Mouse (Mus musculus): Measurements from ENCODE around the gene 4930522H14Rik.

Gene 4930522H14Rik

GRCm38 (mm10) chr4:109531111-109531510 lies at the start of gene 4930522H14Rik:
Gene 4930522H14Rik, minus strand, starts transcription at chr4:109531297.
- DNase-seq (ENCODE audit: low spot score) = no peak

- no peak for DNase-seq (ENCODE audit: low spot score)
Observed at GRCm38 (mm10) chr4:109578356-109578755, 47.3 kb upstream of the 4930522H14Rik start.

- DNase-seq (ENCODE audit: low spot score) = no peak
Observed at GRCm38 (mm10) chr4:109576933-109577332, 45.8 kb upstream of the 4930522H14Rik start.

GRCm38 (mm10) chr4:109574845-109575244 lies 43.7 kb upstream of the 4930522H14Rik start:
- no peak for DNase-seq (ENCODE audit: low spot score)

DNA sequence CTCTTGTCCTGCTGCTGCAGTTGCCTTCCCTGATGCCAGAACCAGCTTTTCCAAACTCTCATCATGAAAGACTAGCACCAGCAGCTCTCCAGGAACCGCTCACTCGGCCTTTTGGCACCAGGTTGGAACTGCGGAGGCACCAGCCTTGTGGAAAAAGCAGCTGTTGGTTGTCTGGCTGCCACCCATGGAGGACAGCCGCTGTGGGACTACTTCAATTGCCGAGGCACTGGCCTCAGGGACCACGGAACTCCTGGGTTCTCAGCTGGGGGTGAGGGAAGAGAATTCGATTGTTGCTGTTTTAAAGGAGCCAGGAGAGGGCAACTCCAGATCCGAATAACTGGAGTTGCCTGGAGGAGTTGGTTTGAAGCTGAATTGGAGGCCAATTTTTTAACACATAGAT lies 43.2 kb upstream of the 4930522H14Rik start:
- DNase-seq (ENCODE audit: low spot score) = no peak

DNA sequence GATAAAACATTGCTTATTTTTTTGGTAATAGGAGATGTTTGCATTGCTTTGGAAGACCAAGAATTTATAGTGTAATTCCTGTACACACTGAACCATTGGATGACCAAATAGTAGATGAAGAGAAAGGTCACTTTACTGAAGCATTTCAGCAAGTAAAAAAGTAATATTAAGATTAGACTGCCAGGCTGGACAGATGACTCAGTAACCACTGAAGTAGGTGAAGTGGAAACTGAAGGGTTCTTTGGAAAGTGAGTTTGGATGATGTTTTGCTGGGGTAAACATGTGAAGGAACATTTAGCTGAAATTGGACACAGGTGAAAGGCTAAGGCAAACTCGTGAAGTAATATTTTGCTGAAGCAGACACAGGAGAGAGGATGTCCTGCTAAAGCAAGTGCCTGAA lies 41.5 kb upstream of the 4930522H14Rik start:
- DNase-seq (ENCODE audit: low spot score) = no peak

DNA sequence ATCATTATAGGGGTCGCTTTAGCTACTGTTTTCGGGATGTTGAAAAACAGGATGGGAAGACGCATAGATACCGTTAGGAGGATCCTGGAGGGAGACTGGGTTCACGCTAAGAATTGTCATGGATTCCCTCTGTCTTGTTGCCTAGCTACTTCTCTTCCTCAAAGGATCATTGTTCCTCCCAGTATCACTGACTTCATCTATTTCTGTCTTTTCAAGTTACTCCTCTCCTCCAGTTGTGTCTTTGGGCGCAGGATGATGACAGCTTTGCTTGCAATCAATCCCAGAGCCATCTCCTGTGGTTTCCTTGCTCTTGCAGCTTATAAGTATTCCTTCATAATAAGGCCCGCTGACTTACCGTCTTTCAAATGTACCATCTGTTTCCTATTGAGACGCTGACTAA lies 38.3 kb upstream of the 4930522H14Rik start:
- DNase-seq (ENCODE audit: low spot score) = no peak

- no peak for DNase-seq (ENCODE audit: low spot score)
Observed at GRCm38 (mm10) chr4:109568959-109569358, 37.9 kb upstream of the 4930522H14Rik start.

GRCm38 (mm10) chr4:109564711-109565110 lies 33.6 kb upstream of the 4930522H14Rik start:
- no peak for DNase-seq (ENCODE audit: low spot score)

DNA sequence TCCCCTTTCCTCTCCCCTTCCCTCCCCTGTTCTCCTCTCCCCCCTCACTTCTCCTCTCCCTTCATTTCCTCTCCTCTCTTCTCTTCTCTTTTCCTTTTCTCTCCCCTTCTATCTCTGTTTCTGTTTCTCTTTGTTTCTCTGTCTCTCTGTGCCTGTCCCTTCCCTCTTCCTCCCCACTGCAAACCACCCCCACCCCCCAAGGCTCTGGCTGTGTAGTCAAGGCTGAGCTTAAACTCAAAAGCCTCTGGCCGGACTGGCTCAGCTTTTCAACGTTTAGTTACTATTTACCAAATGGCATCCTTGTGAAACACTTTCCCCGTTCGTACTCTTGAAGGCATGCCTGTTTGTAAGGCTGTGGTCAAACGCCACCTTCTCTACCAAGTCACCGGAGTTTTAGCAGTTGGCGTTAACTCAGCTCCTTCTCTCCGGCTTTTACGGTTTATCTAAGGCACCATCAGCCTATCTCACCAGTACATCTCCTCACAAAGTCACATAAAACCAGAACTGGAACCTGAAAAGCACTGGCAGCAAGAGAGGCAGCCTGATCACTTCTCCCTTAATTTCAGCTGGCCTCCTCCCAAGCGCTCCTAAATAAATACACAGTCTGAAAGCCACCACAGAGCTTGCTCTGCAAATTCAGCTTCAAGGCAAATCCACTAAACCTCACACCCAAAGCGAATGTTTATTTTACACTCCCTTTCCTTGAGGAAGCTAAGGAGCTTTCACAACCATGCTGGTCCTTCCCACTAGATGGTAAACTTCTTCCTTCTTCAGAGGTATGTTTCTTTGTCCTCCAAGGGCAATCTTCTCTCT lies 19.4 kb upstream of the 4930522H14Rik start:
- DNase-seq (ENCODE audit: low spot score) = no peak

DNA sequence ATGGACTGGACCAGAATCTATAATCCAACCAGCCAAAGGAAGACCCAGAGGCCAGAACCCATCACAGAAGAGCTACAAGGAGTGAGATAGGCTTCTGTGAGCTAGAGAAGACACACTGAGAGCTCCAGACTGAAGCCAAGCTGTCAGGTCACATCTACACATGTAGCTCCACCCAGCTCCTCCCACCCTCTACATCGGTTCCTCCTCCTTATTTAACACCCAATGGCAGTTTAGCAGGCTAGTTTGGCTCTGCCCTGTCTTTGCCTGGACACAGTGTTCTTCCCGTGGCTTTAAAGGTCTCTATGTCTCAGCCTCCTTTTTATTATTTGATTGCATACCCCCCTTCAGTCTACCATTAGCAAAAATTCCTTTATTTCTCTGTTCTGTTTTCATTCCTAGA lies 16.2 kb upstream of the 4930522H14Rik start:
- no peak for DNase-seq (ENCODE audit: low spot score)

- DNase-seq (ENCODE audit: low spot score) = no peak
Observed at GRCm38 (mm10) chr4:109546538-109546937, 15.4 kb upstream of the 4930522H14Rik start.

DNA sequence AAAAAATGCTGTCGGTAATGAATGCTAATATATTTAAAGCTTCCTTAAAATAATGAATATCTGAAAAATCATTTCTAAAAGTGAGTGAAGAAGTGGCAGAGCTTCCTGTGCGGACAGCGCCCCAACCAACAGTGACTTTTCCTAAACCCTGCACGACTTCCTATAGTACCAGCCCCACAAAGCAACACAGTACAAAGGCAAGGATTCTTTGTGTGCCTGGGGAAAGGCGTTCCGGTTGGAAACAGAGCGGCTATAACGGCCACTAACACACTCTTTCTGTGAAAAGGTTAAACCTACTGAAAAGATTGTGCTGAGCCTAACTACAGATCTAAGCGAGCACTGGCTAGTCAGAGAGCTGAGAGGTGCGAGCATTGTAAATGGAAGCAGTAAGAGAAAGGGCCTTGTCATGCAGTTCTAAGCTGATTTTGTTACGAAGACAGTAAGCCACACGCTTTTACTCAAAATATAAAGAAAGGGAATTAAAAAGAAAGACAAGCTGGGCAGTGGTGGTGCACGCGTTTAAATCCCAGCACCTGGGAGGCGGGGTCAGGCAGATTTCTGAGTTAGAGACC lies 766 bp downstream of the 4930522H14Rik start:
- no peak for DNase-seq (ENCODE audit: low spot score)

DNA sequence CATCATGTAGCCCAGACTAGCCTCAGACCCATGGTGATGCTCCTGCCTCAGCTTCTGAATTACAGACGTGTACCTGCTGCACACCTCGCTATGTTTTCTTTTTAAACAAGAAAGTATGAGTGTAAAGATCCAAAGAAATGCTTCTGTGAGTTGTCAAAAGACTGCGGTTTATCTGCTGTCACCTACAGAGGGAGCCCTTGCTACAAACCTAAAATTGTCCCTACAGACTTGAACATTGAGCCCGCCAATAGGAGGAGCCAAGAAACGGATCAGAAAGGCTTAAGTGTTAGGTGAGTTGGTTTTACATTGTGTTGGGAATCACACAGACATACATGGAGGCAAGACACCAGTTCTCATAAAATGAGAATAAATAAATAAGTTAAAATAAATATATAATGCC lies 26.2 kb downstream of the 4930522H14Rik start:
- DNase-seq (ENCODE audit: low spot score) = no peak

DNA sequence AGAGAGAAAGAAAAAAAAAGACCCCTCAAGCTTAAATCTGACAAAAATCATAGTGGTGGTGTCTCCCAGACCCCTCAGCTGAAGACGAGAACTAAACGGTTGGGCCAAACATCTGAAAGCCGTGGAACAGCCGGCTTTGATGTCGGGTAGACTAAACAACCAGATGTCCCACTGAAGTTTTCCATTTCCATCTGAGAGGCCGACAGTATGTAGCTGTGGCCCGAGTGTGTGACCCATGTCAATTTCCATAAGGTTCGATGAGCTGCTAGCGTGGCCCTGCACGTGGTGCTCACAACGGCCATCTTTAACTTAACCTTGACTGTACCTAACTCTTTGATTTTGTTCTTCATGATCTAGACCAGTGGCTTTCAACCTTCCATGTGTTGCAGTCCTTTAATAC lies 32.6 kb downstream of the 4930522H14Rik start:
- no peak for DNase-seq (ENCODE audit: low spot score)

DNA sequence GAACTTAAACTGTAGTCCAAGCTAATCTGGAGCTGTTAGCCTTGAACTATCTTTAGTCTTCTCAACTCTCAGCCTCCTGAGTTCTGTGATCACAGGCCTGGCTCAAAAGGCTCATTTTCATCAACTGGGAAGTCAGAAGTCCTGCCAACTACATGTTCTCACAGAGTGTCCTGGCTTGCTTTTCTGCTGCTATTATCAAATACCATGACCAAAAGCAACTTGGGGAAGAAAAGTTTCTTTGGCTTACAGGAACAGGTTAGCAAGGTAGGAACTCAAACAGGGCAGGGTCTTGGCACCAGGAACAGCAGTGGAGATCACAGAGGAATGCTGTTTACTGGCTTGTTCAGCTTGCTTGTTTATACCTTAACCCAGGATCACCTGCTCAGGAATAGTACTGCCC lies 37.5 kb downstream of the 4930522H14Rik start:
- DNase-seq (ENCODE audit: low spot score) = no peak

- DNase-seq (ENCODE audit: low spot score) = no peak
Observed at GRCm38 (mm10) chr4:109488812-109489211, 42.3 kb downstream of the 4930522H14Rik start.

- DNase-seq (ENCODE audit: low spot score) = no peak
Observed at GRCm38 (mm10) chr4:109484621-109485020, 46.5 kb downstream of the 4930522H14Rik start, which contains the start of gene Rnf11. Gene Rnf11, minus strand, starts transcription at chr4:109484728.

- no peak for DNase-seq (ENCODE audit: low spot score)
Observed at GRCm38 (mm10) chr4:109482701-109483100, 48.4 kb downstream of the 4930522H14Rik start.

GRCm38 (mm10) chr4:109481424-109481823 lies 49.7 kb downstream of the 4930522H14Rik start:
- no peak for DNase-seq (ENCODE audit: low spot score)

GRCm38 (mm10) chr4:109477454-109477853 lies 53.6 kb downstream of the 4930522H14Rik start:
- no peak for DNase-seq (ENCODE audit: low spot score)

DNA sequence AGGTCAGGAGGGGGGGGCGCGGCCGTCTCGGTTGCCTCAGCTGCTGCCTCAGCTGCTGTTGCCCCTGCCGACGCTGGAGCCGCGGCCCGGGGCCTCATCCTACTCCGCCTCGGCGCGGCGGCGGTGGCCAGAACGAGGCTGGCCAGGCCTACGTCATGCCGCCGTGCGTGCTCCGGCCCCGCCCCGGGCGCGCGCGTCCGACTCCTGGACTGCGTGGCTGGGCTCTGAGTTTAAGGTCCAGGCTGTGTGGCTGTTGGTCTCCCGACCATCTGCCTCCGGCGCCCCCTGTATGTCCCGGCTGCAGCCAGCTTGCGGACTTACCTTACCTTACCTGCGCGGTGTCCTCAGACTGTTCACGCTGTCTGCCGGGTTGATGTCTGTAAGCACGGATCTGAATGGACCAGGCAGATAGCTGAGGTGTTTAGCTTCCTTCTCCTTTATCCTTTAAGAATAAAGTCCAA lies 54.5 kb downstream of the 4930522H14Rik start:
- peak; percentile 95 for DNase-seq (ENCODE audit: low spot score)

Measured in testis, postnatal 10 days (tissue).